Mouse (Mus musculus): ENCODE results near the gene Abca7.

Gene Abca7

GRCm38 (mm10) chr10:79974668-79975067 is 21.6 kb upstream of the Abca7 start:
- no peak for DNase-seq (ENCODE audit: low read depth)

DNA sequence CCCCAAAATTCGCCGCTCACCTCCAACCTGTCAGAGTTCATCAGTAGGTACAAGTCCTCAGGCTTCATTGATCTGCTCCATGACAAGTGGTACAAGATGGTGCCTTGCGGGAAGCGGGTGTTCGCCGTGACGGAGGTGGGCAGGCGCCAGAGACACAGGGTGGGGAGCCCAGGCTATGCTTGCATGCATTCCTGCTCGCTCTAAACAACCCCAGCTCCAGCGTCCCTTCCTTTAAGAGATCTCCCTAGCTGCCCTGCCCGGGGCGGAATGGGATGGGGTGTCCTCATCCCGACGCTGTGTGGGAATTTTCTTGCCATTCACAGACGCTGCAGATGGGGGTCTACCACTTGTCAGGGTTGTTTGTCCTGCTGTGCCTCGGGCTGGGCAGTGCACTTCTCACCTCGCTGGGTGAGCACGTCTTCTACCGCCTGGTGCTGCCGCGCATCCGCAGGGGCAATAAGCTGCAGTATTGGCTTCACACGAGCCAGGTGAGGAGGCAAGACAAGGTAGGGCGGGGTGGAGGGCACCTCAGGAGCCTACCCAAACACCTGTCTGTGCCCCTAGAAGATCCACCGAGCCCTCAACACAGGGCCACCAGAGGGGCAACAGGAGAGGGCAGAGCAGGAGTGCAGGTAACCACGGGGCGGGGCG is 20.1 kb upstream of the Abca7 start:
- DNase-seq (ENCODE audit: low read depth) = no peak

DNA sequence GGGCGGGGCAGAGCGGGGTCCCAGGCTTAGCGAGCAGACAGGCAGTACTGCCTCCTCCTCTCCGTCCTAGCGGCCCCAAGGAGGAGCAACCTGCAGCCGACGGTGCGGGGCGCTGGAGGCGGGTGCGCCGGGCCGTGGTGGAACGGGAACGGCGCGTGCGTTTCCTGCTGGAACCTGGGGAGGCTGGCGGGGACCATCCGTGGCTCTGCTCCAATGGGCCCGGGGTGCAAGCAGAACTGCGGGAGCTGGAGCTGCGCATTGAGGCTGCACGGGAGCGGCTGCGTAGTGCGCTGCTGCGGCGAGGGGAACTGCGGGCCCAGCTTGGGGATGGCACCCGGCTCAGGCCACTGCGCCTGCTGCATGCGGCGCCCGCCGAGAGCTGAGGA is 19.6 kb upstream of the Abca7 start:
- DNase-seq (ENCODE audit: low read depth) = no peak

- no peak for DNase-seq (ENCODE audit: low read depth)
These were observed 19.0 kb upstream of the Abca7 start for GRCm38 (mm10) chr10:79977324-79977723.

- DNase-seq (ENCODE audit: low read depth) = no peak
These were observed 18.2 kb upstream of the Abca7 start for GRCm38 (mm10) chr10:79978061-79978460.

GRCm38 (mm10) chr10:79979401-79980155 is 16.7 kb upstream of the Abca7 start:
- no peak for DNase-seq (ENCODE audit: low read depth)

- DNase-seq (ENCODE audit: low read depth) = no peak
These were observed 13.1 kb upstream of the Abca7 start for GRCm38 (mm10) chr10:79983205-79983604.

GRCm38 (mm10) chr10:79983670-79984069 is 12.6 kb upstream of the Abca7 start:
- DNase-seq (ENCODE audit: low read depth) = no peak

DNA sequence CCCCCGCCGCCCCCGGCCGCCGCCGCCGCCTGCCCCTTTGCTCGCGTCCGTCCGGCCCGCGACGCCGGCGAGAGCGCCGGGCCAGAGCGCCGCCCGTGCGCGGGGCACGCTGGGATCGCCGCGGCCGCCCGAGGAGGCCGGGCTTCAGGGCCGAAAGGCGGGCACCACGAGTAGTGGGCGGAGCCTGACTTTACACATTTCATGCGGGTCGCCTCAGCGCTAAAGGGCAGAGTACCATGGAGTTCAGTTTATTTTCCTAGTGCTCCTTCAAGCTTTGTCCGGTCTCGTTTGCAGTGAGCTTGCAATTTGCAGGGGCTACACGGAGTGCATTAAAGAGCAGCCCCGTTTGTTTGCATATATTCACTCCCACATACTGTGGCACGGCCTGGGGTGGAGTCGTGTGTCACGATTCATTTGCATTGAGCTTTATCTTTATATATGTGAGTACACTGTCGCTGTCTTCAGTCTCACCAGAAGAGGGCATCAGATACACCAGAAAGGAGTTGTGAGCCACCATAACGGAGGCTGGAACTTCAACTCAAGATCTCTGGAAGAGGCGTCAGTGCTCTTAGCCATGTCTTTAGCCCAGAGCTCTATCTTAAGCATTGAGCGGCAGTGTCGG is 12.0 kb upstream of the Abca7 start, which contains the start of gene Tmem259:
Tmem259 (minus strand) TSS at position 136 of the 622 bp plus-strand sequence.
- peak; percentile 80 for DNase-seq (ENCODE audit: low read depth)

DNA sequence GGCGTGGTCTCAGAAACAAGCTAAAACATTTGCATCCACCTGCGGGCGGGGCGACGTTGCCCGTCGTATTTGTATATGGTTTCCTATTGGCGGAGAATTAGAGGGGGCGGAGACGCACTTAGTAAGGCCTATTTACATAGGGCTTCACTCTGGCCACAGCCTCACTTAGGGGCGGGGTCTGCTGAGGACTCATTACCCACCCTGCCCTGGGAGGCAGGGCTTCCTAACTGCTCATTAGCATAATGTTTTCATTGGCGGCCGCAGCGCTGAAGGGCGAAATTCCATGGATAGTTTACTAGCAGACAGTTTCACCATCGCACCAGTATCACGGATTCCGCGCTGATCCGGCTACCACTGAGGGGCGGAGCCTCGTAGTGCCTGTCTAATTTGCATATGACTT is 11.4 kb upstream of the Abca7 start:
- DNase-seq (ENCODE audit: low read depth) = peak; percentile 95

GRCm38 (mm10) chr10:79985334-79986231 is 10.7 kb upstream of the Abca7 start:
- no peak for DNase-seq (ENCODE audit: low read depth)

GRCm38 (mm10) chr10:79986232-79986878 is 9.9 kb upstream of the Abca7 start:
- no peak for DNase-seq (ENCODE audit: low read depth)

GRCm38 (mm10) chr10:79986963-79987362 is 9.3 kb upstream of the Abca7 start:
- peak; percentile 90 for DNase-seq (ENCODE audit: low read depth)

DNA sequence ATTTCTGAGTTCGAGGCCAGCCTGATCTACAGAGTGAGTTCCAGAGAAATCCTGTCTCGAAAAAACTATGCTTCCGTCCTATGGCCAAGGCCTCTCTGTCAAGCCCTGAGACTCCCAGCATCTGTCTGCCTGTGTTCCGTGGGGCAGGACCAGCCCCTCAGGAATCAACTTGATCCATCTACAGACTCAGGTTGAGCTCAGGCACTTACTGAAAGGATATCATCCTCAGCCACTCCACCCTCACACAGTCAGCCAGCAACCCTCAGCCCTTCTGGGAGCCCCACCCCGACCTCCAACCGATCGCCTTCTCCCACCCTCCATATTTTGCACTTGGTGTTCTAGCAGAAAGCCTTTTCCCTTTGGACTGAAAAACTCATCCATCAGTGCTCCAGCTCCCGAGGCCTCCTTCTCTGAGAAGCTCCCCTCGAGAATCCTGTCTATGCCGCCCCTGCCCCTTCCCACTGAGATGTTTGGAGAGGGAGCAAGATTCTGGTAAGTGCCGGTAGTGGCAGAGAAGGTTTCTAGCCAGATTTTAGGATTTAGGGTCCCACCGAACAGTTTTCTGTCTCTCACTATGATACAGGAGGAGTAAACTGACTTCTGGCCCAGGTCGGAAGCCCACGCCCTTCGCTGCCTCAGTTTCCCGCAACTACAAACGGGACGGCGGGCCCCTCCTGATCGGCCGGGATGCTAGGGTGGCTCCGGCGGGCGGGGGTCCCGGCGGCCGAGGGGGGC is 8.4 kb upstream of the Abca7 start:
- DNase-seq (ENCODE audit: low read depth) = no peak

GRCm38 (mm10) chr10:79988506-79989271 is 7.6 kb upstream of the Abca7 start, which contains the start of gene Cnn2:
Cnn2 (plus strand) TSS chr10:79988584.
- no peak for DNase-seq (ENCODE audit: low read depth)

DNA sequence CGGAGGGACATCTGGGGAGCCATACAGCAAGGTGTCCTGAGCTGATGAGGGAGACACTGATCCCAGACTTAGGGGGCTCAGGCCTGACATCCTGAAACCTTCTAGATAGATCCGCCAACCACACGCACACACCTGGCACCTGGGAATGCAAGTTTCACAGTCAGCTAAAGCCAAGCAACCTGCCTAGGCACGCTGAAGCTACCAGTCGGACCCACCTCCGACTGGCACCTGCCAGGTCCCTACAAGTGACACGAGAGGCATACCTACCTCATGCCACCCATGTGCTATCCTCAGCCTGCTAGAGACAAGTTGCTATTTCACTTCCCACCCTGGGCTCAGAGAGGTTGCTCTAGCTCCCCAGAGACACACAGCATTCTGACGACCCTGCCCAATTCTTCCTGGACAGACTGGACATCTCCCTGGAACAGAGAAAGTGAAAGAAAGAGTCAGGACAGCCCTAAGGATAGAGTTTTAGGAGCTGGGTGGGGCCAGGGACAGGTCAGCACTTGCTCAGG is 7.0 kb upstream of the Abca7 start:
- no peak for DNase-seq (ENCODE audit: low read depth)

DNA sequence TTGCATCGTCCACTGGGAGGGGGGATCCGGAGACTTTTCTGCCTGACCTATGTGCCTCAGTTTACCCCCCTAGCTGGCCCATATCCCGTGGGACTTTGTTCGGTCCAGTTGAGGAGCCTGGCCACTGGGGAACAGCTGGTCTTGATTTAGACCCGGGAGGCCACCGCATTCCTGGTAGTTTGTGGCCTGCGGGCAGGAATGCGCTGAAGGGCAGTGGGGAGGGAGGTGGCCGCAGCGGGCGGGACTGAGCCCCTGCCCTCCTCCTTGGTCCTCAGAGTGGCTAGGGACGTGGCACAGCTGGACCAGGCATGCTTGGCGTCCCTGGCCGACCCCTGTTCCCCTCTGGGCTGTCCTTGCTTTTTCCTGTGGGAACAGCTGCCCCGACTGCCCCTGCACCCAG is 6.4 kb upstream of the Abca7 start:
- DNase-seq (ENCODE audit: low read depth) = no peak

GRCm38 (mm10) chr10:79991099-79991498 is 5.2 kb upstream of the Abca7 start:
- DNase-seq (ENCODE audit: low read depth) = no peak

DNA sequence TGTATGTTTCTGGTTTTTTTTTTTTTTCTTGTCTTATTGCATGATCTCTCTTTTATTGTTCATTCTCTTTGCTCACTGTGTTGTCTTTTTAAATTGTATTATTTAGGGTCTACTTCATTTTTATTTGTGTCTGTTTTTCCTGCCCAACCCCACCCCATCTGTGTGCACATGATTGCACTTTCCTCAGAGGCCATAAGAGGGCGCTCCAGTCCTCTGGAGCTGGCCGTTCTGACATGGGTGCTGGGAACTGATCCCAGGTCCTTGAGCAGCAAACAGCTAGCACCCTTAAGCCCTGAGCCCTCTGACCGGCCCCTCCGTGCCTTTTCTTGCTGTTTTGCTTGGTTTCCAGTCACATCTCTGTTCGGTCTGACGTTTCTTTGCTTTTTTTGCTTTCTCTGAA is 4.7 kb upstream of the Abca7 start:
- no peak for DNase-seq (ENCODE audit: low read depth)

Measured in c-Kit-positive CD71-negative TER-119-negative erythroid progenitor cells, embryonic 14.5 days (primary cell).